Mouse (Mus musculus) frontal cortex, adult 2 months (tissue): Measurements from ENCODE around the gene 4933406M09Rik. TPM values are rescaled to one million over a fixed set of nuclear protein-coding genes. Genes with fewer than 3 reads are reported as not detected.
A peak's percentile ranks its signal among the peaks of the same experiment; 100 is the strongest.

Experiments
- DNase-seq, 2 experiments: peaks; one replicate each; pipeline ENCODE4 v3.0.0; 2022; ENCODE audit warnings: low spot score in 1 of 2; ENCODE audit errors: extremely low spot score in 1 of 2
- polyA plus RNA-seq: library from polyadenylated mRNA; depleted of rRNA; stranded (reverse); fragments of >200 nt; gene quantifications from 2 replicates; pipeline ENCODE4 v1.2.3, GENCODE M21; 2012; rRNA removed

Gene 4933406M09Rik
- polyA plus RNA-seq: not detected in 2 replicates

DNA sequence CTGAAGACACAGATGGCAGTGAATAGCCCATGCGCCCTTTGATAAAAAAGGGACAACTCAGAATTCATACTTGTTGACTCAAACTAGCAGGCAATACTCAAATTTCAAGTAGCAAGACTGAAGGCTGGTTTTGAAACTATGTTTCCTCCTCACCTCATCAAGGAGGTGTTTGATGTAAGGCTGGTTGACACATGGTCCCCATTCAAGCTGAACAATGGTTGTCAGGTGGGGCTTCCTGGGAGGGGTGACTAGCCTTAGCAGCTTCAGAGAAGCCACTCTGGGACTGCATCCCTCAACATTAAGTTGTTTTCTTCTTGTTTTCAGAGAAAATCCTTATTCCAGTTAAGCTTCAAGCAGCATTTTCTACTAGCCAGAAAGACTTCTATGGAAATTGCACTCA lies at the start of gene 4933406M09Rik:
Gene 4933406M09Rik, plus strand, starts transcription at position 275 of the 400 bp plus-strand sequence.
- DNase-seq: no peak

- DNase-seq: no peak
Measured at GRCm38 (mm10) chr1:134336958-134337710, 48.6 kb upstream of the 4933406M09Rik start.

DNA sequence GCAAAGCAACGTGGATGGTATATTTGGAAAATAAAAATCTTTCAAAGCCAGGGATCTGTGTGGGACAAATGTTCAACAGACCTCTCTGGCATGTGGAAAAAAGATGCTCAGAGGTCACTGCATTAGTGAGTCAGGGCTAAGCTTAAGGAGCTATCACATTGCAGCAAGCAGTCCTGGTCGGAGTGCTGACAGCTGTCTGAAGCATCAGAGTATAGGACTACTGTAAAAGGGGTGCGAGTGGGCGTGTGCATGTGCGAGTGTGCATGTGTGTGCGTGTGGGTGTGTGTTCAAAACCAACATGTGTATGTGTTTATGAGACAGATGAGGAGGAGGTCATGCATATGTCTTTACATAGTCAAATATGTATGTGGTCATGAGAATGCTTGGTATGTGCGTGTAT lies 46.6 kb upstream of the 4933406M09Rik start:
- DNase-seq: no peak

- DNase-seq: no peak
Measured at GRCm38 (mm10) chr1:134339757-134340619, 45.8 kb upstream of the 4933406M09Rik start.

DNA sequence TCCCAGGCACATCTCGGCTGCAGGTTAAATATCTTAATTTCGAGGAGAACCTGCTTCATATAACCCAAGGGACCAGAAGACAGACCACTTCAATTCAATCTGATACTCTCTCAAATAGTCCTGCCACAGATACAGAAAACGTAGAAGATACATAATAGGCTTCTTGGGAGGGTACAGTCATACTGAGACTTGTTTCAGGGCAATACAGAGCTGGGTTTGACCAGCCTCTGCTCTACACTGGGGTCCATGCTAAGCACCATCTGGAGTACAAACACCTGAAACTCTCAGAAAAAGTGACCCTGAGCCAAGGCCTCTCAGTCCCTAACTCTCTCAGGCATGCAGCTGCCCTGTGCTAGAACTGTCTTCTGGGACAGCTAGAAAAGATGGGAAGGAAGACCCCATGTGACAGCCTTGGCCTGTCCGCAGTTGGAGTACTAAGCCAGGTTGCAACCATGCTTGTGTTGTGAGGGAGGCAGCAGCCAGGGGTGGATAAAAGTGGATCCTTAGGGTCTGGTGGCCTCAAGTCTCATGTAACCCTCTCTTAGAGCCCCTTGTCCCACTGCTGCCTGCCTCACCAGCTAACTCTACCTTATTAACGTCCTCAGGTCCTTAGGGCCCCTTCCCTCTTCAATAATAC lies 44.0 kb upstream of the 4933406M09Rik start:
- no peak for DNase-seq

DNA sequence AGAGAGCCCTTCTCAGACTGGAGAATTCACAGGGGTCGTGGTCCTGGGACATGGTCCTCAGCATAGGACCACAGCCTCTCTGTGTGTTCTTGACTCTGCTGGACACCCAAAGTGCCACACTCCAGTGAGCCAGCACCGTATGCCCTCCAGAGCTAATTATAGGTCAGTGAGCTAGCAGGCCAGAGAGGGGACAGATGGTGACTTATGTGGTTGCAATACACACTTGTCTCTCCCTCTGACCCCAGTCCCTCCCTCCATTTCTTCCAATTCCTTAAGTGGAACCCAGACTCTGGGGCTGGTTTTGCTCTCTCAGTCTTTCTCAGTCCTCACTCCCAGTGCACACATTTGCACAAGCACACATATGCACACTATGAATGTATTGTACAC lies 43.5 kb upstream of the 4933406M09Rik start:
- DNase-seq: no peak

GRCm38 (mm10) chr1:134342781-134343310 lies 42.9 kb upstream of the 4933406M09Rik start:
- DNase-seq: no peak

DNA sequence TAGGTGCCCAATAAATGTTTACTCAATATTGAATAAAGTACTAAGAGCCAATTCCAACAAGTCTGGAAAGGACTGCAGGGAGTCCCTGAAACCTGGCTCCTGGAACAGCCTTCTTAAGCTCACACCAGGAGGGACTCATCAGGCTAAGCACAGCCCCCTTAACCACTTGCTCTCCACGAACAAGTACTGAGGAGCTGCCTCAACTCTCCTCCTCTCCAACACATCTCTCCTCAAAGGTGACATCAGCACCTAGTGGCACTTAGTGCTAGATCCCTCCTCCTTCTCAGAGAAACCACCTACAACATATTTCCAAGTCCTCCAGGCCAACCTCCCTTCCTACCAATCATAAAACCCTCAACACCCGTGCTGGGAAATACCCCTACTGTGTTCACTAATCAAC lies 42.2 kb upstream of the 4933406M09Rik start:
- DNase-seq: no peak

DNA sequence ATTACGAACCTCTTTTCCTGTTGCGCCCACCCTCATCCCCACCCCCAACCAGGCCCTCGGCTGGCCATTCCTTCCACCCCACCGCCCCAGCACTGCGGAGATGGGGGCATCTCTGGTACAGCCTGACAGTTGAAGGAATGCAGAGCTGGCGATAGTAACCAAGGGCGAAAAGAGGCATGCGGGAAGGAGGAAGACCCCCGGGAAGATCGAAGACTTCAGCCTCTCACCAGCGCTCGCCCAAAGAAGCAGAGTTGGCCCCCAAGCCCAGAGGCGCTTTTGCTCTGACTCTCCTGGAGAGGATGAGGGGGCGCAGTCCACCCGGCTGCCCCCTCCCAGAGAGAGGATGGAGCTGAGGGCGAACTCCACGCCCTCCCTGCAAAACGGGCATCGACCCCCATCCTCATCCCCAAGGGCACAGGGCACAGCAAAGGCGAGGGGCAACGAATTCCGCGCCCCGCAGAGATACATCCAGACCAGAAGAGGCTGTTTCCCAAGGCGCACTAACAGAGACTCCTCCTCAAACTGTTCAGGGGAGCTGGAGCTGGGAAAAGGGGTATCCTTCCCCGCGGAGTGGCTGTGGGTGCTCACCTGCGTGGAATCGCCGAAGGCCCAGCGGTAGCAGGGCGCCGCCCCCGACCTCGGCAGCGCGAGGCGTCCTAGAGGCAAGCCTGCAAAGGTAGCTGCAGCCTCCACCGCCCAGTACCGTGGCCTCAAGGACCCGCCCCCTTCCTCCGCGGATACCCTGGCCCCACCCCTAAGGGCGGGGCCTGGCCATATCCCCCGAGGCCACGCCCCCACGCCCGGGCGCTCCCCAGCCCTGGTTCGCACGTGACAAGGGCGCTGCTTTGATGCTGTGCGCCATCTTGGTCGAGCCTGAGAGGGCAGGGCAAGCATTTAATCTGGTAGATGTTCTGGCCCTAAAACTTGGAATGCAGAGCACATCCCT lies 41.5 kb upstream of the 4933406M09Rik start:
- DNase-seq: peak; percentile 71 to 83

DNA sequence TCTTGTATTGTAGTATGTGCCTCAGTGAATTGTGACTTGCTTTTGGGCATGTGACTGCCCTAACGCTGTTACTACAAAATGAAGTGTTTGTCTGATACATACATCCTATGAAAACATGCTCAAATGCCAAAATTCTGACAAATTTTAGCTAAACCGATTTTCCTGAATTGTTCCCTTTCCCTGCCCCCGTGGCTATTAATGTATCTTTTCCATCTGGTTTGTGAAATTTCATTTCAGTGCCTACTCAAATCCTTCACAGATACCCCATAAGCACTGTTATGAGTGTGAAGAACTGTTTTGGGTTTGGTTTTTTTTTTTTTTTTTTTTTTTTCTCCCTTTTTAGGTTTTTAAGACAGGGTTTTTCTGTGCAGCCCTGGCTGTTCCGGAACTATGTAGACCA lies 40.7 kb upstream of the 4933406M09Rik start:
- peak; percentile 68 to 73 for DNase-seq

GRCm38 (mm10) chr1:134347791-134348190 lies 37.9 kb upstream of the 4933406M09Rik start:
- no peak for DNase-seq

DNA sequence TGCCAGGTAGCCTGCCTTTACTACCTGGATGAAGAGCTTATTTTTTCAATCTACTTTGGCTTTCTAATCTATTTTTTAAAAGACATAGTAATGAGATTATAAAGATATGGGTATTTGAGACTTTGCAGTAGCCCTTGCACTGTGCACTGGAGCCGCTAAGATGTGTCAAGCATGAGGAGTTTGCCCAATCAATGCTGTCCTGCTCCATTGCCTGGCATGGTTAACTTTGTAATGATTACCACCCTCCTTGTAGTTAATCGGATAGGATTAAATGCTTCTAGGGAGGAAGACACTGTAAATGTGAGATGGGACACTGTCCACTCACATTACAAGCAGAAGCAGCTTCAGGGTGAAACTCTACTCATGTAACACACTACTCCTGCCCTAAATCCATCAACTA lies 32.4 kb upstream of the 4933406M09Rik start:
- no peak for DNase-seq

- DNase-seq: no peak
Measured at GRCm38 (mm10) chr1:134357461-134357860, 28.3 kb upstream of the 4933406M09Rik start.

DNA sequence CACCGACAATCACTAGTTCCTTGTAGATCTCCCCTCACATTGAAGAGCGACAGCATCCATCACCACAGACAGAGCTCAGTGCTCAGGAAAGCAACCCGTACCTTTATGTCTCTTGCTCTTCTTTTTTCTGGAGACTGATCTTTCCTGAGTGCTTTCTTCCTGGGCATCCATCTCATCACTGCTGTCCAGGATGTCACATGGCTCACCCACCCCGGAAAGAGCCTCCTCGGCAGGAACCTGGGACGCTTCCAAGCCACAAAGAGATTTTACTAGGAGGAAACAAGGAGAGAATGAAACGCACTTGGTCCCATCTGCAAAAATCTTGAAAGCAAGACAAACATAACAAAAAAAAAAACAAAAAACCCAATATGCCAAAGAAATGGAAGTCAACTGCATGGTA lies 25.1 kb upstream of the 4933406M09Rik start:
- no peak for DNase-seq

DNA sequence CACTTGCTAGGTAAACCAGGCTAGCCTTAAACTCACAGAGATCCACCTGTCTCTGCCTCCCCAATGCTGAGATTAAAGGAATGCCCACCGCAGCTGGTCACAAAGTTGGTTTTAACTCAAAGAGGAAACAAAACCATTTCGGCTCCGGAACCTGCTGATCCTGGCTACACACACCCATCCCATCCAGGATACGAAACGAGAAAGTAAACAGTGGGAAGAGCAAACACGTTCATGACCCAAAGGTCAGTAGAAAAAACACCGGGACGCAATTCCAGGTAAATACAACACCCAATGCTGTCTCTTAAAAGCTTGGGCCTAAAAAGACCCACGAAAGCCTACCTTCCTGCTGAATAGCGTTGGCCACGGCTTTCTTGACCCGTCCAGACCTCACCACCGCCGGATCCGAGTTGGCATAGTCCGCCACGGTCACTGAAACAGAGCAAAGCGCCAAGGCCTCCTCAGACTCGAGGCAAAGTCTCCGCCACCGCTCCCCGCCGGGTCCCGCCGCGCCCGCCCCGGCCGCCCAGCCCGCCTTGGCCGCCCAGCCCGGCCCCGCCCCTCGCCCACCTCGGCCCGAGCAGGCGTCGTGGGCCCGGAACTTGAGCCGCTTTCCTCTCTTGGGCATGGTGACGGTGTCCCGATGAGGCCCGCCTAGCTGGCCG lies 24.4 kb upstream of the 4933406M09Rik start:
- no peak for DNase-seq

DNA sequence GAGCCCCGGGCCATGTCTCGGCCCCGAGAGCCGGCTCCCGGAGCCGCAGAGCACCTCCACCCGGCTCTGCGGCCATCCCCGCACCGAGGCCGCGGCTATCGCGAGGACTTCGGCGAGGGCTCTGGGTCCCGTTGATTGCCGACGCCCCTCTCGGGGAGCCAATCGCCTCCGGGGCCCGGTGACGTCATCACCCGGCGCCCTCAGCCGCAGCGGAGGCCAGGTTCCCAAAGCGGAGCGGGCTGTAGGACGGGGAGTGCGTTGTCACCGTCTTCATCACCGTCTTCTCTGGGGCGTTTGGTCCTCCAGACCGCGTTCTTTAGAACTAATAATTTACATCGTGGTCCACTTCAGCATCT lies 23.9 kb upstream of the 4933406M09Rik start, which contains the start of gene Tmem183a:
Gene Tmem183a, minus strand, starts transcription at position 123 of the 356 bp plus-strand sequence.
- peak; percentile 89 to 97 for DNase-seq

GRCm38 (mm10) chr1:134363194-134363593 lies 22.5 kb upstream of the 4933406M09Rik start:
- DNase-seq: no peak

DNA sequence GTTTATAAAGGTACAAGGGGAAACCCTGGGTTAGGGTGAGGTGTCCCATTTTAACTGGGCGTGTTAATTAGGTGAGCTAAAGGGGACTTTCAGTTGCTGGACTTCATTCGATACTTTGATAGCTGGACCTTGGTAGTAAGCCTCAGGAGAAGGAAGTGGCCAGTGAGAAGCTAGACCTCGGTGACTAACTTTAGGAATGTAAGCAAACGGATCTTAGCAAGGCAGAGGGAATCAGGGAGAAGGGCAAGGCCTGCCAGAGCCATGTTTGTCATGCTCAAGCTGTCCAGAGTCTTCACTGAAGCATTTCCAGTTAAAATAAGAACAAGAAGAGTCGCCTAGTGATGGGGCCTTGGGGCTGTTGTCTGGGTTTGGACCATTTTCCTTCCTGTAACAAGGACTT lies 20.2 kb upstream of the 4933406M09Rik start:
- no peak for DNase-seq

DNA sequence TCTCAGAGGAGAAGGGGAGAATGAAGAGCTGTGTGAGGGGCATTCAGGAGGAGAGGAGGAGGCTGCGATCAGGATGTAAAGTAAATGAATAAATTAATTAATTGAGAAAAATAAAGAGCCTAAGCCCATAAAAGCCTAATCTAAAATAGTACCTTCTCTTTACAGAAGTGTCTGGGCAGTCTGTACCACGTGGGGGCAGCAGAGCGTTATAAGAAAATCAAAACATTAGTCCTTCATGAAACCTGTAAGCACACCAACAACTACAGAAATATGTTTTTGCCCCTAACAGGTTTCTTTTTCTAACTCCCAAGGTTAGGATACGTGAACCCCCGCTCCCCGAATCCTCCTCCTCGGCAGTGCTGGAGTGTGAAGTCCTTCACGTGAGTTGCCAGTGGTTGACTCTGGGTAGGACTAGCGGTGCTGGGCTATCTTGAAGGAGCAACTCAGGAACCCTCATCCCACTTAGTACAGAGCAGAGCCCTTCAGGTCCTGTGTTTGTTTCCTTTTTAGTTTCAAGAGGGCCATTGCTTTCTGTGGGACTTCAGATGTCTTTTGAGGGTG lies 16.9 kb upstream of the 4933406M09Rik start:
- peak in 1 of 2 experiments; percentile 79 for DNase-seq
